Mouse (Mus musculus) monocyte, adult 59 days (primary cell): ENCODE measurements around the gene Lonrf2. TPM values are rescaled to one million over a fixed set of nuclear protein-coding genes. Genes with fewer than 3 reads are reported as not detected.

Experiments
- total RNA-seq, 2 experiments: library from RNA; stranded (reverse); gene quantifications; one replicate each; pipeline ENCODE4 v1.2.4; 2023

The Lonrf2 gene
- total RNA-seq = not detected

DNA sequence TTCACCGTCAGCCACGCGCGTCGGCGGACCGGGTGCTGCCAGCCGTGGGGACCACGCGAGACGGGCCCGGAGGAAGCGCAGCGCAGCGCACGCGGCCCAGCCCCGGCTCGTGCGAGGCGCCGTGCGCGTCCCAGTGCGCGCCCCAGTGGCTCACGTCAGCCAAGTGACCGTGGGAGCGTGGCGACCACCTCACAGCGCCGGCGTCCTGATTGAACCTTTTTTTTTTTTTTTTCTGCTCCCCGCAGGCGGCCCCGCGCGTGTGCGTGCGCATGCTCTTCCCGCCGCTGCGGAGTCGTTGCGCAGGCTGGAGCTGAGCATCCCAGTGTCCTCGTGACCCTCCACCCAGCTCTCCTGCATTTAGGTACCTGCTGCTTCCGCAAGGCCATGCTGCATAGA lies at the start of gene Lonrf2:
Lonrf2 (minus strand) TSS at position 235 of the 396 bp plus-strand sequence.

Other genes starting within 250 kb of the Lonrf2 start
- 1 to 10 TPM; 3.2 to 7.3 TPM for gene Aff3, start 171.8 kb downstream of the Lonrf2 start, total RNA-seq
- under 1 TPM; 0.10 to 0.21 TPM for gene Chst10, start 61.5 kb upstream of the Lonrf2 start, total RNA-seq
- not detected for gene Nms, start 102.4 kb upstream of the Lonrf2 start, total RNA-seq
- gene Pdcl3, start 148.9 kb upstream of the Lonrf2 start, total RNA-seq = 10 to 100 TPM; 32.9 to 40.4 TPM